Mouse (Mus musculus) adrenal gland, adult 2 months (tissue): ENCODE results near the gene Caml. TPM values are rescaled to one million over a fixed set of nuclear protein-coding genes. Genes with fewer than 3 reads are reported as not detected.
"Not testable (repeated sequence)": the region's sequence is repeated elsewhere in the genome, so short reads cannot be mapped to it uniquely, and the experiment has no call there.

Experiments
- DNase-seq: peaks from one replicate; pipeline ENCODE4 v3.0.0; 2021
- long read RNA-seq: library from polyadenylated mRNA; stranded (forward); transcript quantifications from one replicate; pipeline ENCODE4 v2.0.0, GENCODE M21; 2021
- polyA plus RNA-seq: library from polyadenylated mRNA; depleted of rRNA; stranded (reverse); fragments of >200 nt; gene quantifications from 2 replicates; pipeline ENCODE4 v1.2.3, GENCODE M21; 2012; rRNA removed
- total RNA-seq, 2 experiments: library from RNA; stranded (reverse); gene quantifications; 2 replicates each; pipeline ENCODE4 v1.2.3; 2021

Gene Caml
- total RNA-seq: 10 to 100 TPM; 30.9 to 32.4 TPM
- 12.9 and 13.2 TPM in 2 replicates for polyA plus RNA-seq
- long read RNA-seq, transcript Caml-201 (4 exons, 1,382 nt): major isoform, 22 of 23 reads
- long read RNA-seq, partial matches to known transcripts: 1 of 23 reads
- long read RNA-seq, other reads (novel, unspliced or antisense): 0 of 23 reads

- peak; percentile 94 for DNase-seq
These were observed at the start of gene Caml for GRCm38 (mm10) chr13:55622649-55623541. Gene Caml (plus strand): TSS chr13:55623005.

- DNase-seq: no peak
These were observed 49.4 kb upstream of the Caml start, which contains the start of gene Tmed9 for GRCm38 (mm10) chr13:55573432-55573831. Gene Tmed9 (plus strand): TSS chr13:55573732.

- no peak for DNase-seq
These were observed 48.5 kb upstream of the Caml start for GRCm38 (mm10) chr13:55574321-55574720.

GRCm38 (mm10) chr13:55575932-55576331 lies 46.9 kb upstream of the Caml start:
- no peak for DNase-seq

GRCm38 (mm10) chr13:55576872-55577271 lies 45.9 kb upstream of the Caml start:
- DNase-seq: not testable (repeated sequence)

GRCm38 (mm10) chr13:55578086-55578485 lies 44.7 kb upstream of the Caml start:
- DNase-seq: no peak

- DNase-seq: no peak
These were observed 30.8 kb upstream of the Caml start for GRCm38 (mm10) chr13:55591961-55592490.

GRCm38 (mm10) chr13:55592512-55593253 lies 30.1 kb upstream of the Caml start:
- DNase-seq: peak; percentile 97

GRCm38 (mm10) chr13:55593254-55593747 lies 29.5 kb upstream of the Caml start:
- no peak for DNase-seq

- peak; percentile 67 for DNase-seq
These were observed 27.4 kb upstream of the Caml start for GRCm38 (mm10) chr13:55595375-55595774.

- no peak for DNase-seq
These were observed 26.0 kb upstream of the Caml start for GRCm38 (mm10) chr13:55596802-55597201.

GRCm38 (mm10) chr13:55599566-55600540 lies 23.0 kb upstream of the Caml start, which contains the start of gene B4galt7:
Gene B4galt7 (plus strand): TSS chr13:55599896.
- DNase-seq: peak; percentile 94

GRCm38 (mm10) chr13:55600657-55601056 lies 22.1 kb upstream of the Caml start:
- DNase-seq: no peak

GRCm38 (mm10) chr13:55601611-55602010 lies 21.2 kb upstream of the Caml start:
- DNase-seq: peak; percentile 78

- DNase-seq: peak; percentile 51
These were observed 18.2 kb upstream of the Caml start for GRCm38 (mm10) chr13:55604606-55605005.

- no peak for DNase-seq
These were observed 15.7 kb upstream of the Caml start for GRCm38 (mm10) chr13:55606899-55607623.

GRCm38 (mm10) chr13:55607624-55608006 lies 15.2 kb upstream of the Caml start:
- DNase-seq: no peak

GRCm38 (mm10) chr13:55611996-55612395 lies 10.8 kb upstream of the Caml start:
- DNase-seq: no peak

GRCm38 (mm10) chr13:55613471-55613870 lies 9.3 kb upstream of the Caml start:
- no peak for DNase-seq

GRCm38 (mm10) chr13:55619328-55619727 lies 3.5 kb upstream of the Caml start:
- no peak for DNase-seq
